Mouse (Mus musculus): ENCODE measurements around the gene Ndrg3. TPM values are rescaled to one million over a fixed set of nuclear protein-coding genes. Genes with fewer than 3 reads are reported as not detected.
"Not testable (repeated sequence)": the region's sequence is repeated elsewhere in the genome, so short reads cannot be mapped to it uniquely, and the experiment has no call there.

Ndrg3 gene
- total and polyA plus RNA-seq, 3 experiments = 14.3 to 139 (median 113) TPM

DNA sequence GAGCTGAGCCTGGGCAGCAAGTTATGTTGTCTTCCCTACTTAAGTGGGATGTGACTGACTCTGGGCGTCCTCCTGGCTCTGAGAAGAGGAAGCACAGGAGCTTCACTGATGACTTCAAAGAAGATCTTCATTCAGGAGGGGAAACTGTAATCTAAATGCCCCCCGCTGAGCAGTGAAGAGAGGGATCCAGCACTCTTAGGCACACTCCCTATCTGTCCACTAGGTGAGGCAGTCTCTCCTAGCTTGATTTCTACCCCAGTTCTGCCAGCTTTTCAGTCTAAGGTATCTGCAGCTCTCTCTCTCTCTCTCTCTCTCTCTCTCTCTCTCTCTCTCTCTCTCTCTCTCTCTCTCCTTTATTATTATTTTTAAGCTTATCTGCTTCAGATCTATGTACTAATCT lies 88.5 kb downstream of the Ndrg3 start:
- ATAC-seq (ENCODE audit: extremely low read depth, insufficient number of reproducible peaks, low FRiP score, poor library complexity, severe bottlenecking) (no peak; the same call in 1 of the 2 replicates), DNase-seq (ENCODE audit: low spot score) (peak; percentile 28)
- no peak for TF ChIP-seq GATA2 (IDR thresholded peaks at IDR 0.05; ENCODE audit: borderline replicate concordance, low read depth, low read length)
- no peak for TF ChIP-seq TAL1 (conservative IDR thresholded peaks at IDR 0.05; ENCODE audit: low read depth, low read length)
- no peak for TF ChIP-seq CTCF (IDR thresholded peaks at IDR 0.05; ENCODE audit: low read depth, low read length)
- TF ChIP-seq GATA1 (IDR thresholded peaks at IDR 0.05; ENCODE audit: borderline replicate concordance, low read length) = no peak
- TF ChIP-seq POLR2AphosphoS5 (IDR thresholded peaks at IDR 0.05; ENCODE audit: insufficient replicate concordance, low read depth, low read length) = no peak
- Histone ChIP-seq H3K4me1 (ENCODE audit: insufficient read depth, low read depth, low read length) (peaks cover 20% of the 10 kb centered on the region), H3K4me3 (ENCODE audit: low read depth, low read length) (no peak overlapping the region), H3K9me3 (replicated peaks) (no peaks in the 10 kb centered on the region), H3K27me3 (ENCODE audit: insufficient read depth, low read length) (no peaks in the 10 kb centered on the region), H3K36me3 (replicated peaks) (no peaks in the 10 kb centered on the region)

- not testable (repeated sequence) for H3K9me3 ChIP-seq (replicated peaks); H3K36me3 ChIP-seq (replicated peaks); H3K27me3 ChIP-seq (ENCODE audit: insufficient read depth, low read length); H3K4me3 ChIP-seq (ENCODE audit: low read depth, low read length); DNase-seq (ENCODE audit: low spot score); ATAC-seq (ENCODE audit: extremely low read depth, insufficient number of reproducible peaks, low FRiP score, poor library complexity, severe bottlenecking)
- peaks cover 21% of the 10 kb centered on the region for H3K4me1 ChIP-seq (ENCODE audit: insufficient read depth, low read depth, low read length)
Observed at GRCm38 (mm10) chr2:156902411-156902810, 89.4 kb downstream of the Ndrg3 start.

DNA sequence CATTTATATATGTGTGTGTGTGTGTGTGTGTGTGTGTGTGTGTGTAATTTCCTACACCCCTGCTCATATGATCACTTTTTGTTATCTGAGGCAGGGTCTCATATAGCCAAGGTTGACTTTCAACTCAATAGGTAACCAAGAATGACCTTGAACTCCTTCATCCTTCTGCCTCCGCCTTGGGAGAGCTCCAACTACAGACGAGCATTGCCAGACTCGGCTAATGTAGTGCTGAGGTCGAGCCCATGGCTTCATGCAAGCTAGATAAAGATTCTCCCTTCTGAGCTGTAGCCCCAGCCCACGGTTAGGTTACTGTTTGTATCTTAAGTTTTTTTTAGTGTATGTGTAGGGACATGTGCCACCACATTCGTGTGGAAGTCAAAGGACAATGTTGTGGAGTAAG lies 90.0 kb downstream of the Ndrg3 start:
- TF ChIP-seq GATA1 (IDR thresholded peaks at IDR 0.05; ENCODE audit: borderline replicate concordance, low read length) (no peak), TAL1 (conservative IDR thresholded peaks at IDR 0.05; ENCODE audit: low read depth, low read length) (no peak), POLR2AphosphoS5 (IDR thresholded peaks at IDR 0.05; ENCODE audit: insufficient replicate concordance, low read depth, low read length) (no peak), CTCF (IDR thresholded peaks at IDR 0.05; ENCODE audit: low read depth, low read length) (no peak), GATA2 (IDR thresholded peaks at IDR 0.05; ENCODE audit: borderline replicate concordance, low read depth, low read length) (no peak)
- no peaks in the 10 kb centered on the region for H3K36me3 ChIP-seq (replicated peaks)
- H3K9me3 ChIP-seq (replicated peaks) = no peaks in the 10 kb centered on the region
- peaks cover 21% of the 10 kb centered on the region for H3K4me1 ChIP-seq (ENCODE audit: insufficient read depth, low read depth, low read length)
- no peaks in the 10 kb centered on the region for H3K27me3 ChIP-seq (ENCODE audit: insufficient read depth, low read length)
- DNase-seq (ENCODE audit: low spot score) = no peak
- no peak for ATAC-seq (ENCODE audit: extremely low read depth, insufficient number of reproducible peaks, low FRiP score, poor library complexity, severe bottlenecking)
- H3K4me3 ChIP-seq (ENCODE audit: low read depth, low read length) = no peak overlapping the region

DNA sequence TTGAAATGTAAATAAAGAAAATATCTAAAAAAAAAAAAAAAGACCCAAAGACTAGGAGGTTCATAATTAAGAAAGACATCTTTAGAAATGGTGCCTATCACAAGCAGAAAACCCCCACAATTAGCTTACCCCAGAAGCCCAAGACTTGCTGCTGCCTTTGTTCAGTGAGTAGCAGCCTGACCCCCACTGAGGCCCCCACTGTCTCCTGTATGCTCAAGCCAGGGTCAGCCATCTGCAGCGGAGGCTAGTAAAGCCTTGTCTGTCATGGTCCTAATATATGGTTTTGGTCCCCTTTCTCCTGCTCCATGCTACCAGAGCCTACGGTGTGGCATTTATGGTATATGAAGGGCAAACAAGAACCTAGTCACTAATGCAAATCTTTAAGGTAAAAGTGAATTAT lies 90.5 kb downstream of the Ndrg3 start:
- Histone ChIP-seq H3K36me3 (replicated peaks) (peaks cover 2% of the 10 kb centered on the region), H3K27me3 (ENCODE audit: insufficient read depth, low read length) (no peaks in the 10 kb centered on the region), H3K4me3 (ENCODE audit: low read depth, low read length) (no peak overlapping the region), H3K4me1 (ENCODE audit: insufficient read depth, low read depth, low read length) (peaks cover 23% of the 10 kb centered on the region), H3K9me3 (replicated peaks) (no peaks in the 10 kb centered on the region)
- TF ChIP-seq GATA2 (IDR thresholded peaks at IDR 0.05; ENCODE audit: borderline replicate concordance, low read depth, low read length) = no peak
- no peak for TF ChIP-seq POLR2AphosphoS5 (IDR thresholded peaks at IDR 0.05; ENCODE audit: insufficient replicate concordance, low read depth, low read length)
- no peak for TF ChIP-seq CTCF (IDR thresholded peaks at IDR 0.05; ENCODE audit: low read depth, low read length)
- TF ChIP-seq TAL1 (conservative IDR thresholded peaks at IDR 0.05; ENCODE audit: low read depth, low read length) = no peak
- no peak for TF ChIP-seq GATA1 (IDR thresholded peaks at IDR 0.05; ENCODE audit: borderline replicate concordance, low read length)
- DNase-seq (ENCODE audit: low spot score) (peak; percentile 0), ATAC-seq (ENCODE audit: extremely low read depth, insufficient number of reproducible peaks, low FRiP score, poor library complexity, severe bottlenecking) (no peak)

DNA sequence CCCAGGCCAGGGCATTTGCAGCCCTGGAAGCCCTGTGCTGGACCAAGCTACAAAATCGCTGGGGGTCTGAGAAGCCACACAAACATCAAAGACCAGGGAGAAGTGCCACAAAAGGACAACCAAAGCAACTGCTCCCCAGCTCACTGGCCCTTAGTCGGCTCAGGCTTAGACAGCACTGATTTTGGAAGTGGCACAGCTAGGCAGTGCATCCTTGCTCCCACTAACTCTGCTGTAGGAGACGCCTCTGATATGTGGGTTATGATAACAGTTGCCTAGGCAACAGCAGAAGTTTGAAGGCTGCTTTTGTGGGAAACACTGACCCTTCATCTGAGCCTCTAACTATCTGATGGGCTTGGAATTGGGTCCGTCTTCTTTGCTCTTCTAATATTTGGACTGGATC lies 92.7 kb downstream of the Ndrg3 start:
- Histone ChIP-seq H3K9me3 (replicated peaks) (no peaks in the 10 kb centered on the region), H3K4me1 (ENCODE audit: insufficient read depth, low read depth, low read length) (peaks cover 36% of the 10 kb centered on the region), H3K36me3 (replicated peaks) (peaks cover 2% of the 10 kb centered on the region), H3K4me3 (ENCODE audit: low read depth, low read length) (no peak overlapping the region), H3K27me3 (ENCODE audit: insufficient read depth, low read length) (no peaks in the 10 kb centered on the region)
- TF ChIP-seq TAL1 (conservative IDR thresholded peaks at IDR 0.05; ENCODE audit: low read depth, low read length) = no peak
- no peak for TF ChIP-seq POLR2AphosphoS5 (IDR thresholded peaks at IDR 0.05; ENCODE audit: insufficient replicate concordance, low read depth, low read length)
- TF ChIP-seq GATA2 (IDR thresholded peaks at IDR 0.05; ENCODE audit: borderline replicate concordance, low read depth, low read length) = no peak
- TF ChIP-seq GATA1 (IDR thresholded peaks at IDR 0.05; ENCODE audit: borderline replicate concordance, low read length) = no peak
- no peak for TF ChIP-seq CTCF (IDR thresholded peaks at IDR 0.05; ENCODE audit: low read depth, low read length)
- no peak for ATAC-seq (ENCODE audit: extremely low read depth, insufficient number of reproducible peaks, low FRiP score, poor library complexity, severe bottlenecking)
- DNase-seq (ENCODE audit: low spot score) = peak; percentile 0

- peaks cover 36% of the 10 kb centered on the region for H3K4me1 ChIP-seq (ENCODE audit: insufficient read depth, low read depth, low read length)
- no peaks in the 10 kb centered on the region for H3K27me3 ChIP-seq (ENCODE audit: insufficient read depth, low read length)
- DNase-seq (ENCODE audit: low spot score) (peak; percentile 0), ATAC-seq (ENCODE audit: extremely low read depth, insufficient number of reproducible peaks, low FRiP score, poor library complexity, severe bottlenecking) (no peak)
- H3K4me3 ChIP-seq (ENCODE audit: low read depth, low read length) = no peak overlapping the region
- TF ChIP-seq GATA2 (IDR thresholded peaks at IDR 0.05; ENCODE audit: borderline replicate concordance, low read depth, low read length) = no peak
- TF ChIP-seq POLR2AphosphoS5 (IDR thresholded peaks at IDR 0.05; ENCODE audit: insufficient replicate concordance, low read depth, low read length) = no peak
- TF ChIP-seq GATA1 (IDR thresholded peaks at IDR 0.05; ENCODE audit: borderline replicate concordance, low read length) = no peak
- TF ChIP-seq CTCF (IDR thresholded peaks at IDR 0.05; ENCODE audit: low read depth, low read length) = no peak
- TF ChIP-seq TAL1 (conservative IDR thresholded peaks at IDR 0.05; ENCODE audit: low read depth, low read length) = no peak
- no peaks in the 10 kb centered on the region for H3K9me3 ChIP-seq (replicated peaks)
- peaks cover 2% of the 10 kb centered on the region for H3K36me3 ChIP-seq (replicated peaks)
Observed at GRCm38 (mm10) chr2:156898374-156898773, 93.5 kb downstream of the Ndrg3 start.

DNA sequence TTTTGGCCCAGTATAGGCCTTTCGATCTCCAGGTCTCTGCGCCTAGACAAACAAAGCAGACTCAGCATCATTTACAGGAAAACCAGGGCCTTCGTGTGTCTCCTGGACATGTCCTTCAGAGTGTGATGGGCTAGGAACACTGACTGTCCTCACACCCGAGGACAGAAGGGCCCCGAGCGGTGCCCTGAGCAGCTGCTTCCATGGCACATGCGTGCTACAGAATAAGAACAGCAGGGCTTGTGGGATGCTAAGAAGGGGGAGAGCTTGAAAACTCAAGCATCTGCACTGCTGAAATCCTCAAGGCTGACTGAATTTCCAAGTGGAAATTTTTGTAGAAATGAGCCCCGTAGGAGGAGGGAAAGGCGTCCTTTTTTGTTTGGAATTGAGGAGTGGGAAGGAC lies 94.8 kb downstream of the Ndrg3 start:
- no peaks in the 10 kb centered on the region for H3K9me3 ChIP-seq (replicated peaks)
- H3K27me3 ChIP-seq (ENCODE audit: insufficient read depth, low read length) = no peaks in the 10 kb centered on the region
- TF ChIP-seq CTCF (IDR thresholded peaks at IDR 0.05; ENCODE audit: low read depth, low read length) = no peak
- TF ChIP-seq GATA1 (IDR thresholded peaks at IDR 0.05; ENCODE audit: borderline replicate concordance, low read length) = no peak
- TF ChIP-seq GATA2 (IDR thresholded peaks at IDR 0.05; ENCODE audit: borderline replicate concordance, low read depth, low read length) = no peak
- TF ChIP-seq TAL1 (conservative IDR thresholded peaks at IDR 0.05; ENCODE audit: low read depth, low read length) = no peak
- TF ChIP-seq POLR2AphosphoS5 (IDR thresholded peaks at IDR 0.05; ENCODE audit: insufficient replicate concordance, low read depth, low read length) = no peak
- peaks cover 2% of the 10 kb centered on the region for H3K36me3 ChIP-seq (replicated peaks)
- no peak for DNase-seq (ENCODE audit: low spot score)
- no peak for ATAC-seq (ENCODE audit: extremely low read depth, insufficient number of reproducible peaks, low FRiP score, poor library complexity, severe bottlenecking)
- H3K4me3 ChIP-seq (ENCODE audit: low read depth, low read length) = no peak overlapping the region
- peaks cover 34% of the 10 kb centered on the region for H3K4me1 ChIP-seq (ENCODE audit: insufficient read depth, low read depth, low read length)

Measured in G1E (cell line).